Mouse (Mus musculus) embryonic stem cell, embryonic (primary cell): ENCODE data around the gene Cmpk2.
"Not testable (repeated sequence)": the region's sequence is repeated elsewhere in the genome, so short reads cannot be mapped to it uniquely, and the experiment has no call there.

ENCODE experiments used
- CTCF ChIA-PET, 4 experiments: fragments of 300-600 bp in 2 of 4; fragments of 350-600 bp in 2 of 4; sonication (Branson Sonifier 250); formaldehyde crosslinking; loops; one replicate each; lab custom pipeline; 2022; ENCODE audit warnings: inconsistent platforms in 2 of 4; lab: Charles Lee
- POLR2A ChIA-PET, 4 experiments: fragments of 300-600 bp in 2 of 4; fragments of 350-600 bp in 2 of 4; sonication (Branson Sonifier 250); formaldehyde crosslinking; loops; one replicate each; lab custom pipeline; 2022; ENCODE audit warnings: antibody characterized with exemption in 4 of 4, inconsistent platforms in 1 of 4; lab: Charles Lee

Cmpk2 gene

DNA sequence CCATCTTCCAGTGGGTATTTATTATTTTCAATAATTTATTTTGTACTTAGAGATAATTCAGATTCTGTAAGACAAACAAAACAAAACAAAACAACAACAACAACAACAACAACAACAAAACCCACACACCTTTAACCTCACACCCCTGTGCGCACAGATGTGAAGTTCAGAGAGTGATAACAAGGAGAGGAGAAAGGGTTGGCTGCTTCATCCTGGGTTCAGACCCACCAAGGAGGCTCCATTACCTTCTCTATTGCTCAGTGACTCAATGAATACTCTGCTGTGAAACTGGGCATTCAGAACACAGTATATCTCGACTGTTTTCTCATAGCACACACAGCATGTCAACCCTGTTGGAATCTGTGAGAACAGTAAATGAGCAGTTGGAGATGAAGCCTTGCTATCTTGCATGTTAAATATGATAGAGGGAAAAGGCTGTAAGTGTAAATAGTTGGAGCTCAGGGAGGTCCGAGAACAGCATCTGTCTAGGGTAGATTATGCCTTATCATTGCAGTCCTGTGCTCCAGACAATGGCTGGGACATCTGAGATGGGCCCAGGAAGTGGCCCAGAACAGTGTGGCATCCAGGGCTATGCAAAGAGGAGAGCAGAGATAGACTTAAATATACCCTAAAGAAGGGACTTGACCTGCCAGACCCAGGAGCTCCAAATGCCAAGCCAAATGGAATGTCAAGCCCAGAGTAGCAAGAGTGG, 3.9 kb downstream of the Cmpk2 start:
- POLR2A ChIA-PET, result interaction anchor here in 1 of 4 experiments (0.8 kb wide), 1 partner anchor 121 kb away, joined by 3 read pairs; no protein-coding TSS in a partner anchor
- CTCF ChIA-PET, result no interaction called here

- ChIA-PET POLR2A (no interaction called here), CTCF (no interaction called here)
Observed at GRCm38 (mm10) chr12:26473746-26474145, 4.7 kb downstream of the Cmpk2 start.

GRCm38 (mm10) chr12:26477198-26477597, 8.2 kb downstream of the Cmpk2 start:
- ChIA-PET CTCF (no interaction called here), POLR2A (no interaction called here)

DNA sequence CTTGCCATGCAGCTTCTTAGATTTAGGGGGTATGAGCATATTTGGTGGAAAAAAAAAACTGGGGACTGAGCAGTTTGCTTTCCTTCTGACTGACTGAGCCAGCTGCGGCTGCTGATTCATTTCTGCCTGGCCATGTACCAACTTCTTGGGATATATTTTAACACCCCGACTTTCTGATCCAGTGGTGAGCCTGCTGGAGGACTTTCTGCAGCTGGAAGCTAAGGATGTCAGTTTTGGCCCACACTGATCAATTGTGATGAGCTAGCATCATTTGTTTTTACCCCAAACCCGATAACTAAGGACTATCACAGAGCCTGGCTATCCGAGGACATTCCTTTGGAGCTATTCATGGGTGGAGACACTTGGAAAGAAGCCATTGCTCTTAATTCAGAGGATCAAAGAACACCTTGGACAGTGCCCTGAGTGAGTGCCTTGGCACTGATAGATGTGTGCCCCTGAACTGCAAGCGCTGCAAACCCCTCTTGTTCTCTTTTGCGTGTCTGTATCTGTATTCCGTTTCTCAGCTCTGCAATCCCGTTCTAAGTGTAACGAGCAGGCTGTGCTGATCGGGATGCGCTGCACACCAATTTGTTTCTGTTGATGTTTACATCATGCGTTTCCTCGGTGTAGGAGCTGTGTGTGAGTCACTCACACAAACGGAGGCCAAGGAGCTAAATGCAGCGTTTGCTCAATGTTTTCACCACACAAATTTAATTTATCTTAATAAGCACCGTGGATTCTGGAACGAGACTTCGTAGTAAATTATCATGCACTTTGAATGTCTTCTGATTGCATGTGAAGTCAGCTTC, 9.4 kb downstream of the Cmpk2 start:
- ChIA-PET POLR2A (interaction anchor here in 1 of 4 experiments (1.1 kb wide), 1 partner anchor 16 kb away, joined by 3 read pairs; no protein-coding TSS in a partner anchor), CTCF (no interaction called here)

GRCm38 (mm10) chr12:26485738-26486580, 17.0 kb downstream of the Cmpk2 start:
- POLR2A ChIA-PET, result interaction anchor here in 1 of 4 experiments (1.5 kb wide), 1 partner anchor 16 kb away, joined by 3 read pairs; the partner anchor contains the start of gene Cmpk2

GRCm38 (mm10) chr12:26487874-26488616, 19.0 kb downstream of the Cmpk2 start:
- POLR2A ChIA-PET, result no interaction called here
- CTCF ChIA-PET, result interaction anchor here in 1 of 4 experiments (0.5 to 0.6 kb wide), 3 partner anchors 25 to 247 kb away, joined by 3 to 6 read pairs (median 3); no protein-coding TSS in a partner anchor

More at GRCm38 (mm10) chr12:26485738-26486580, 17.0 kb downstream of the Cmpk2 start:
- CTCF ChIA-PET, result not testable (repeated sequence)

DNA sequence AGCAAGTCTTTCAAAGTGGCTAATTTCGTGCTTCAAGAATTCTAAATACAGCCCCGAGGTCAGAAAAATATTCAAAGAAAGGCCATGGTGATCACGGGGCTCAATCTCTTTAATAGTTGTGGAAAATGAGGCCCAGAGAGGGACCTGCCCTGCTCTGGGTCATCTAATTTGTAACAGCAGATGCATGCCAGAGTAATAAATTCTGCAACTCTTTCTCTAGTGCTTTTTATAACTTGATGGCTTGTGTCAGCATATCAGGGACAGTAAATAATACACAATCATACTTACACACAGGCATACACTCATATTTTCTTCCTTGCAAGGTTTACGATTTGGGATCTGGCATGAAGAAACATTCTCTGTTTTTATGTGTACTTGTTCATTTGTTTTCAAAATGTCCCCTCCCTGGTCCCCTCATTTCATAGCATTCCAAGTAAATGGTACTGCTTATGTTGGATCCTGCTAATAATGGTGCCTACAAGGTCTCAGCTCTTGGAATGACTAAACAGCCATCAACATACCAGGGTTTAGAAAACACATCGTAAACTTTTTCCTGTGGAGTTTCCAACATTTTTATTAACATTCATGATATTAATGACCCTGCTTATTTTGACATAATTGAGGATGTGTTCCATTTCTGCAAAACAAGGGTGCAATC, 19.7 kb downstream of the Cmpk2 start:
- POLR2A ChIA-PET, result no interaction called here
- CTCF ChIA-PET, result interaction anchor here in 1 of 4 experiments (0.5 kb wide), 2 partner anchors 26 to 167 kb away, joined by 3 read pairs; no protein-coding TSS in a partner anchor

GRCm38 (mm10) chr12:26489942-26490341, 20.9 kb downstream of the Cmpk2 start:
- ChIA-PET POLR2A (no interaction called here), CTCF (interaction anchor here in 2 of 4 experiments (0.5 to 1.0 kb wide), 2 partner anchors 15 to 1863 kb away, joined by 3 to 4 read pairs; no protein-coding TSS in a partner anchor)

- ChIA-PET POLR2A (no interaction called here), CTCF (interaction anchor here in 1 of 4 experiments (0.6 kb wide), 1 partner anchor 20 kb away, joined by 4 read pairs; no protein-coding TSS in a partner anchor)
Observed at GRCm38 (mm10) chr12:26501042-26501441, 32.0 kb downstream of the Cmpk2 start.

GRCm38 (mm10) chr12:26510971-26511370, 42.0 kb downstream of the Cmpk2 start:
- CTCF ChIA-PET, result no interaction called here
- POLR2A ChIA-PET, result no interaction called here

GRCm38 (mm10) chr12:26518206-26518605, 49.2 kb downstream of the Cmpk2 start:
- CTCF ChIA-PET, result no interaction called here

GRCm38 (mm10) chr12:26524943-26525697, 56.1 kb downstream of the Cmpk2 start:
- CTCF ChIA-PET, result no interaction called here
- POLR2A ChIA-PET, result no interaction called here

More at GRCm38 (mm10) chr12:26518206-26518605, 49.2 kb downstream of the Cmpk2 start:
- POLR2A ChIA-PET, result no interaction called here

DNA sequence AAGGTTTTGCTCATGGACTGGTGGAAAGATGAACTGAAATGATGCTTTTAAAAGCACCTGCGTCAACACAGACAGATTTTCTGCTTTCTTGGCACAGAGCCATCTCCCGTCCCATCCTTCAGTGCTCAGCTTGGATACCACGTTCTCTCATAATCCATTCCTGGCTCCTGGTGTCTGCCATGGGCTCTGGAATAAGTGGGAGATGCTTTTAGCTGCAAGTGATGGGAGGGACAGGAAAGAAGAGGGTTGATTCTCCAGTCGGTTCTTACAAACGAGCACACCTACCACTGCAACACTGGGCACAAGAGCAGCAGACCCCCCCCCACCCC, 56.7 kb downstream of the Cmpk2 start:
- CTCF ChIA-PET, result no interaction called here

More for the DNA sequence above, 56.7 kb downstream of the Cmpk2 start:
- POLR2A ChIA-PET, result no interaction called here
